ENCODE assay signal across 8 mouse cellular contexts in genomic region chr4:149711955-149712354, GRCm38 (mm10). TPM values are rescaled to one million over a fixed set of nuclear protein-coding genes. Genes with fewer than 3 reads are reported as not detected.
DNase-seq lines count a peak whose midpoint lies in the region; TF ChIP-seq lines count a peak whose summit lies in the region.

No protein-coding gene starts in this region.

- no peak overlapping the region for H3K4me3 ChIP-seq in thymus, adult 2 months (ENCODE audit: control insufficient read depth, insufficient read depth, low read length)

- peak; percentile 54 for DNase-seq in gastrocnemius, adult 18-20 months (ENCODE audit: low spot score)
- DNase-seq in gastrocnemius, adult 8-10 months (ENCODE audit: low spot score in 2 of 2) = no peak
- DNase-seq in thymus, adult 2 months = peak; percentile 46
- no peak for DNase-seq in thymus, adult 18-20 months
- peak; percentile 67 for DNase-seq in heart, postnatal 4 days
- peak; percentile 55 for DNase-seq in lung, postnatal 14 days
- peak; percentile 75 for DNase-seq in testis, postnatal 10 days (ENCODE audit: low spot score)
- no peak for DNase-seq in right cerebral cortex, postnatal 4 days

- peaks cover 3% of the 10 kb centered on the region for H3K4me1 ChIP-seq in thymus, adult 2 months (replicated peaks; ENCODE audit: control insufficient read depth, insufficient read depth, low read length)

- H3K36me3 ChIP-seq in thymus, adult 2 months (ENCODE audit: control insufficient read depth, insufficient read depth, low read length) = no peaks in the 10 kb centered on the region

- H3K27ac ChIP-seq in thymus, adult 2 months (ENCODE audit: control insufficient read depth, insufficient read depth, low read length) = no peak overlapping the region

- no peaks in the 10 kb centered on the region for H3K27me3 ChIP-seq in thymus, adult 2 months (ENCODE audit: control insufficient read depth, insufficient read depth, low read length)

- TF ChIP-seq POLR2A in thymus, adult 2 months (IDR thresholded peaks at IDR 0.05; ENCODE audit: control insufficient read depth, extremely low read depth, insufficient read depth, low read length, poor library complexity) = no peak

- peak; percentile 85 for TF ChIP-seq CTCF in thymus, adult 2 months (IDR thresholded peaks at IDR 0.05; ENCODE audit: borderline replicate concordance, control insufficient read depth, extremely low read depth, insufficient read depth, low read length, poor library complexity)

- 60% methylated on average over 7 of the region's 7 CpGs for WGBS in thymus, adult 2 months

RNA-seq across cellular contexts. Expression of gene Pik3cd, which starts 9.6 kb away (rescaled TPM):
- 10 to 100 TPM; 10.3 to 12.7 TPM for total RNA-seq in gastrocnemius, adult 18-20 months (2021)
- 10 to 100 TPM in 1 of 4 experiments, 1 to 10 TPM in 3; 7.9 to 10.6 (median 8.6) TPM for total RNA-seq in gastrocnemius, adult 8-10 months (2022)
- polyA plus RNA-seq in thymus, adult 2 months (2012; rRNA removed) = 106 and 120 TPM in 2 replicates
- 1 to 10 TPM; 3.1 to 4.5 TPM for total RNA-seq in heart, postnatal 4 days (2021)

RNA-seq across cellular contexts. Expression of gene Tmem201, which starts 25.9 kb away (rescaled TPM):
- total RNA-seq in gastrocnemius, adult 18-20 months (2021) = 10 to 100 TPM; 44.9 to 46.7 TPM
- 10 to 100 TPM; 41.7 to 44.1 (median 42.9) TPM for total RNA-seq in gastrocnemius, adult 8-10 months (2022)
- polyA plus RNA-seq in thymus, adult 2 months (2012; rRNA removed) = 71.7 and 79.0 TPM in 2 replicates
- total RNA-seq in heart, postnatal 4 days (2021) = 10 to 100 TPM; 87.5 to 96.8 TPM

Comparison
In these comparisons a context has a peak if more than half of its experiments do, and no peak if none do; other contexts are left out.
1. DNase-seq: peak in gastrocnemius, adult 18-20 months (single experiment), thymus, adult 2 months (single experiment), heart, postnatal 4 days (single experiment), lung, postnatal 14 days (single experiment) and testis, postnatal 10 days (single experiment); none in gastrocnemius, adult 8-10 months (0 of 2), thymus, adult 18-20 months (0 of 2) and right cerebral cortex, postnatal 4 days (single experiment).